Mouse (Mus musculus): ENCODE results near the gene Gm20517.

The Gm20517 gene

GRCm38 (mm10) chr17:47704692-47705091, 93.3 kb downstream of the Gm20517 start:
- DNase-seq (ENCODE audit: low read depth in 1 of 2, low spot score in 2 of 2) = no peak

- no peak for DNase-seq (ENCODE audit: low read depth in 1 of 2, low spot score in 2 of 2)
Measured at GRCm38 (mm10) chr17:47706196-47706595, 94.8 kb downstream of the Gm20517 start.

- no peak for DNase-seq (ENCODE audit: low read depth in 1 of 2, low spot score in 2 of 2)
Measured at GRCm38 (mm10) chr17:47707961-47708360, 96.6 kb downstream of the Gm20517 start.

- DNase-seq (ENCODE audit: low read depth in 1 of 2, low spot score in 2 of 2) = no peak
Measured at GRCm38 (mm10) chr17:47708972-47709371, 97.6 kb downstream of the Gm20517 start.

GRCm38 (mm10) chr17:47710036-47710435, 98.6 kb downstream of the Gm20517 start:
- DNase-seq (ENCODE audit: low read depth in 1 of 2, low spot score in 2 of 2) = no peak

GRCm38 (mm10) chr17:47711883-47712282, 100.5 kb downstream of the Gm20517 start:
- DNase-seq (ENCODE audit: low read depth in 1 of 2, low spot score in 2 of 2) = no peak

GRCm38 (mm10) chr17:47712889-47713571, 101.6 kb downstream of the Gm20517 start:
- no peak for DNase-seq (ENCODE audit: low read depth in 1 of 2, low spot score in 2 of 2)

GRCm38 (mm10) chr17:47715037-47715436, 103.6 kb downstream of the Gm20517 start:
- DNase-seq (ENCODE audit: low read depth in 1 of 2, low spot score in 2 of 2) = no peak

- no peak for DNase-seq (ENCODE audit: low read depth in 1 of 2, low spot score in 2 of 2)
Measured at GRCm38 (mm10) chr17:47721183-47721582, 109.8 kb downstream of the Gm20517 start.

GRCm38 (mm10) chr17:47726566-47726965, 115.2 kb downstream of the Gm20517 start, which contains the start of gene Pgc:
Gene Pgc, plus strand, starts transcription at chr17:47726842.
- DNase-seq (ENCODE audit: low read depth in 1 of 2, low spot score in 2 of 2) = no peak

GRCm38 (mm10) chr17:47730633-47731575, 119.5 kb downstream of the Gm20517 start:
- DNase-seq (ENCODE audit: low read depth in 1 of 2, low spot score in 2 of 2) = no peak
